Mouse (Mus musculus) left cerebral cortex, postnatal 14 days (tissue): ENCODE measurements at regions not wholly inside any gene's neighbourhood (a gene's known extent, or its start where the extent isn't known, plus 50 kb on each side); places are given as distances from the start of the nearest gene placed in this dataset.

ENCODE experiments used
- DNase-seq, 2 experiments: peaks; one replicate each; pipeline ENCODE4 v3.0.0; 2021 to 2022; ENCODE audit warnings: low spot score in 2 of 2, mixed read lengths in 1 of 2
- intact Hi-C: fragments of 180-260 bp; cut with DNase I; formaldehyde crosslinking; loops from one replicate; pipeline ENCODE4 v1.15.1; 2025

DNA sequence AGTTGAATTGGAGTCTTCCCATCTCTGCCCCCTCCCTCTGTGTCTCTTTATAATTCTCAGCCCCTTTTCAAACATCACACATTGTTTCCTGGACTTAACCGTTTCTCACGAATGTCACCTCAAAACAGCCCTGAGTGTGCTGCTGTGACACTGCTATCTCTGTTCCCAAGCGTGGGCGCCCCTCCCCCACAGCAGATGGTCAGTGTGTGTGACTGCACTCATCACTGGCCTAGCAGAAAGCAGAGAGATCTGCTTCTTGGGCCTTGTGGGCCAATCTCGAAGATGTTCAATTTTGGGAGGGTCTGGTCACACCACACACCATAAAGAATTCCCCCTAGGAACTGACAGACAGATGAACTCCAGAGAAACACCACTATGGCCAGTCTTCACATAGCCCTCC lies 253.3 kb upstream of the Arid1b start:
- intact Hi-C loops: no loop called here
- peak; percentile 39 to 54 for DNase-seq

DNA sequence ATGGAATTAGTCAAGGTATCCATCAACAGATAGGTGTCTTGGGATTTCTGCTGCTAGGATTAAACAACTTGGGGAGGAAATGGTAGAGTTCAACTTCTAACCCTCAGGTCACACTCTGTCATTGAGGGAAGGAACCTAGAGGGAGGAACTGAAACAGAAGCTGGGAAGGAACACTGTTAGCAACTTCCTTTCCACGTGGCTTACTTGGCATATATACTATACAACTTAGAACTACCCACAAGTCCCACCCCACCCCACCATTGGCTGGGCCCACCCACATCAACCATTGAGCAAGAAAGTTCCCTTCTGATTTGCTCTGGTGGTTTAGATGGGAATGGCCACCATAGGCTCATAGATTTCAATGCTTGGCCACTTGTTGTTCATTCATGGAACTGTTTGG lies 251.8 kb upstream of the Arid1b start:
- intact Hi-C loops: no loop called here
- DNase-seq: no peak

DNA sequence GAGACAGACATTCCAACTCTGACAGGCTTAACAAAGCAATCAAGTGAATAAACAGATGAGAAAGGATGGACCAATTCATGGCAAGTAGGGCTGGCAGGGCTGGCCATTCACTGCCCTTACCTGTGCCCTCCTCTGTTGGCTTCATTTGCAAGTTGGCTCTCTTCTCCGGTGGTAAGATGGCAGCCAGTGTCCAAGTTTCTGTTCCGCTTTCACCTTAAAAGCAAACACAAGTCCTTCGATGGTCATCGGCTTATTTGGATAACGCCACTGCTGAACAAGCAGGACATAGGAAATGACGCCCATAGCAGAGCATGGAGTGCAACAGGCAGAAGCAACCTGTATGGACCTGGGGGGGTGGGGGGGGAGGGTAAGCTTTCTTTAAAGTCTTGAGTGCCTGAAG lies 231.2 kb upstream of the Arid1b start:
- DNase-seq: no peak

DNA sequence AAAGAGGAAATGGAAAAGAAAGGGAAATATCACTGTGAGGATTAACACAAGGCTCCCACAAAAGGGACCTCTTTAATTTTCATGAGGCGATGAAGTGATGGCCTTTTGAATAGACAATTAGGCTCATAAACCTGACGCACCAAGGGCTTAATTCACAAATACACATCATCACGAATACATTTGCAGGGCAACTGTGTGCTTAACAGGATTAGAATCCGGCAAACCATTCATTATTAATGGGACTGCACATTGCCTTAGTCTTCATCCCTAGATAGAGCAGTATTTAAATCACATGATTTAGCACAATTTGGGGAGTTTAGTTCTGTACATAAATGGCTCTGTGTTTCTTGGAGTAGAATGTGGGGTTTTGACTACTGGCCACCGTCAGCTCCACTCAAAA lies 228.4 kb upstream of the Arid1b start:
- intact Hi-C loops: no loop called here
- no peak for DNase-seq

More for the DNA sequence above, 231.2 kb upstream of the Arid1b start:
- intact Hi-C loops: no loop called here

DNA sequence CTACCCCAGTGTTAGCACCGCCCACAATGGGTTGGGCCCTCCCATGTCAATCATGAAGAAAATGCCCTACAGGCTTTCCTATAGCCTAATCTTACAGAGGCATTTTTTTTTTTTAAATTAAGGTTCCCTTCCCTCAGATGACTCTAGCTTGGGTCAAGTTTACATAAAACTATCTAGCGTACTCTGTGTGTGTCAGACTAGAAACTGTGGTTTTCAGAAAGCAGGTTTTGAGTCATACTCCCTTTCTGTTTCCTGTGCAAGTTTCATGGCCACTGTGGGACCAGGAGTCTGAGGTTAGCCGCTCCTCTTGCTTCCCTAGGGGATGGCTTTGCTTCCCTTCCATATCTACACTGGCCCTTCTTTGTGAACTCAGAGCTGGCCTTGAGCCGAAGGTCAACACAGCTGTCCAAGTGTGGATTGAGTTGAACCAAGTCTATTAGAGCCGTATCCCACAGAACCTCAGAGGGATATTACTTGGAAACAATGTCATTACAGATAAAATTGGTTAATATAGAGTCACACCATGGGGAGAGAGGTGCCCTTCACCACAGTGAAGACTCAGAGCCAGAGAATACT lies 226.1 kb upstream of the Arid1b start:
- intact Hi-C loops: no loop called here
- no peak for DNase-seq

DNA sequence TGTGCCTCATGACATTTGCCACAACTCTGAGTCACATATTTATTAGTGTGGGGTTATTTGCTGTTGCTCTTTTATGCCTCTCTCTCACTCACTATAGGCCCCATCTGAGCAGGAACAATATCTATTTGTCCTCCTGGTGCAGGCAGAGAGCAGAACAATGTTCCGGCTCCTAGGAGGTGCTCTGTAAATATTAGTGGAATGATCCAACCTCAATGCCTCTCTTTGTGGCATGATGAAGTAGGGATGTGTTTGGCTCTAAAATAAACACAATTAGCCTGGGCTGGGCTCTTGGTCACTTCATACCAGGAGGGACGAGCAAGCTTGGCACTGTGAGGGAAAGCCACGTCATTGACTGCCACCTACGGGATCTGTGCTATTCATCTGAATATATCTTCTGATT lies 224.8 kb upstream of the Arid1b start:
- DNase-seq: no peak
- intact Hi-C loops: no loop called here

DNA sequence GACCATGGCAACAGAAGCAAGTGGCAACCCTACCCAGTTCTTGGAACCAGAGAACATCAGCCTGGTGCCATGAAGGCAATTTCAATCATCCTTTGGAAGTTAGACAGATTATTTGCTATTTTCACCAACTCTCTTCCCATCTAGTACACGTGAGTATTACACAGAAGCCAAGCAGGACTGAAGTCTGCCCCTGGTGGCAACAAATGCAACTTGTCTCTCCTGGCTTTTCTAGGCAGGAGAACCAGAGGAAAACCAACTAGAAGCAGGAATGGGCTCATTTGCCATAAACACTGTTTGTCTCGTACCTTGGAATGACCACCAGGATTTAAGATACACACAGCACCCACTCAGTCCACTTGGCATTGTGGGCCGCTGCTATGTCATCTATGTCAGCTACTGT lies 224.1 kb upstream of the Arid1b start:
- peak in 1 of 2 experiments; percentile 27 for DNase-seq
- intact Hi-C loops: loop anchor here (10.0 kb wide), 1 partner anchor 625 kb away; no protein-coding TSS in a partner anchor

- DNase-seq: peak; percentile 38 to 67
- intact Hi-C loops: loop anchor here (5.0 to 10.0 kb wide), 3 partner anchors 129 to 617 kb away; partner anchors contain the start of gene Arid1b
Measured at GRCm38 (mm10) chr17:4778161-4778560, 216.0 kb upstream of the Arid1b start.

GRCm38 (mm10) chr17:4779017-4779416 lies 215.1 kb upstream of the Arid1b start:
- intact Hi-C loops: loop anchor here (5.0 to 10.0 kb wide), 3 partner anchors 128 to 616 kb away; partner anchors contain the start of gene Arid1b
- no peak for DNase-seq

DNA sequence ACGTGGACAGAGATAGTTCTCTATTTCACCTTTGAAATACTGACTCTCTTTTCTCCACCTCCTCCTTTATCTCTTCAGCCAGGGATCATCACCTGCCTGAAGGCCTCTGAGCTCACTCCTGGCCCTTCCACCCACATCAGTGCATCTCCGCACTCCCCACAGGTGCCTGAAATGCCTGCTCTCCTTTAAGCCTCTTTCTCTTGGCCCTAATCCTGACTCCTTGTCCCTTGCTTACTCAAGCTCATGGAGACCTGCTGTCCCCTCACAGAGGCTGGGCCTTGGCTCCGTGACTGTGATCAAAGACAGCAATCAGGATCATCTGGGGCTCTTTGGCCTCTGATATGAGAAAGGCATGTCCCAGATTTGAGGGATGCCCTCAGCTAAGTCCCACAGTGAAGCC lies 212.5 kb upstream of the Arid1b start:
- DNase-seq: no peak
- intact Hi-C loops: no loop called here

- intact Hi-C loops: no loop called here
- no peak for DNase-seq
Measured at GRCm38 (mm10) chr17:4784296-4784695, 209.8 kb upstream of the Arid1b start.

GRCm38 (mm10) chr17:4785281-4785839 lies 208.8 kb upstream of the Arid1b start:
- peak in 1 of 2 experiments; percentile 6 for DNase-seq
- intact Hi-C loops: no loop called here

- intact Hi-C loops: no loop called here
- DNase-seq: no peak
Measured at GRCm38 (mm10) chr17:4786524-4786923, 207.6 kb upstream of the Arid1b start.

- intact Hi-C loops: no loop called here
Measured at GRCm38 (mm10) chr17:4791873-4792272, 202.3 kb upstream of the Arid1b start.

DNA sequence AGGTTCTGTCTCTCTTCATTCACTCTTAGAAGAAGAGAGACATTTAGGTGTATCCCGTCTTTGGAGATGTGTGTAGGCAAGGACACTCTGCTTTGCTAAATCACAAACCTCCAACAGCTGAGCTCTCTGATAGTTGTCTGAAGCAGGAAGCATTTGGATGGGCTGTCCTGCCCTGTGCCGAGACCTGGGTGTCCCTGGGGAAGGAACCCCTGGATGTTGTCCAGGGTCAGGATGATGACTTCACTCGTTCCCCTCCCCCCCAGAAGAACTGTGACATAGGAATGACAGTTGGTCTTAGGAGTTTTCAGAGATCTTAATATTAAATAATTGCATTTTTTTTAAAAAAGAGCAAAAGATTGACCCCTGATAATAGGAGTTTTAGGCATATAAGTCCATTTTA lies 197.9 kb upstream of the Arid1b start:
- DNase-seq: no peak
- intact Hi-C loops: no loop called here

More at GRCm38 (mm10) chr17:4791873-4792272, 202.3 kb upstream of the Arid1b start:
- DNase-seq: no peak

DNA sequence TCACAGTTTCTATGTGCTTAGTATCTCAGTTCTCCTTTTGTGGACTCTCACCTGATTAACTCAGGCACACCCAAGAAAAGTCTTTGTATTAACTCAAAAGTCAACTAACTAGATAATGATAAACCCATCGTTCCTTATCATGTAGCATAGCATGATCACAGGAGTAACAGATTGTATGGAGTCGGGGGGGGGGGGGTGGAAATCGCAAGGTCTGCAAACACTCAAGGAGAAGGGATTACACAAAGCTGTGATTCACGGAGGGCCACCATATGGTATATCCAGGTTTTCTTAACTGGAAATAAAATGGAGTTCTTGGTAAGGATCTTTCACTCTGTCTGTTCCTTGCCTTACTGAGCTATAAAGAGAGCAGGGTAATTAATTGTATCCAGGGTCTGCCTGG lies 190.1 kb upstream of the Arid1b start:
- intact Hi-C loops: no loop called here
- no peak for DNase-seq

DNA sequence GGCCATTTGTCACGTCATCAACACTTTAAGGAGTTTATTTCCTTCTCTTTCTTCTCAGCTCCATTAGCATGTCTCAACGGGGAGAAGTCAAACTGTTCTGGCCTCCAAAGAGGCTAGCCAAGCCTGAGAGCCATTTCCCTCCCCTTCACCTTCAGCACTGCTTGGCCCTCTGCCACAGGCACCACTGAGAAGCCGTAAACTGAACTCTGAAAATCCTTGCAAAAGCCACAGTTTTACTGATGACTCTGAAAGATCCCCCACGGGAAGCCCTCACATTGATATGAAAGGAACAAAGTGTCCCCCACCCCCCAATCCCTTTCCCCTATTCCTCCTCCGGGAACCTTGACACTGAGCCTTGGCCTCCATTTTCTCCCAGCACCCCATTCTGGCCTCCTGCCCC lies 188.1 kb upstream of the Arid1b start:
- intact Hi-C loops: no loop called here
- DNase-seq: no peak

GRCm38 (mm10) chr17:4808926-4809325 lies 185.2 kb upstream of the Arid1b start:
- intact Hi-C loops: no loop called here
- no peak for DNase-seq

- intact Hi-C loops: no loop called here
- no peak for DNase-seq
Measured at GRCm38 (mm10) chr17:4813232-4813631, 180.9 kb upstream of the Arid1b start.

DNA sequence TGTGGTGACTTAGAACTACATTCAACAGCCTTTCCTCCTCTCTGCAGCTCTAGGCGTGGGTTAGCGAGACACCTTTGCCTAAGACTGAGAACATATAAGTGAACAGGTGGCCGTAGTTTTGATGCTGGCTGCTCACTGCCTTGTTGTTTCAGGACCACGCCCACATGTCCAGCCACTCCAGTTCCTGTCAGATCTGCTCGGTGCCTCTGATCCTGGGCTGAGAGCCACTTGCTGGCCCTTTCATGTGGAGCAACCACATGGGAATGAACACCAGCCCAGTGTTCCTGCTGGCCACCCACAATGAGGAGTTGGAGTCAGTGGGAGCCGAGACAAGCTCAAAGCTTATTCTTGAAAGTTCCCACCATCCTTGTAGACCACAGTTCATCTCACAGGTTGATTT lies 180.5 kb upstream of the Arid1b start:
- no peak for DNase-seq
- intact Hi-C loops: no loop called here

DNA sequence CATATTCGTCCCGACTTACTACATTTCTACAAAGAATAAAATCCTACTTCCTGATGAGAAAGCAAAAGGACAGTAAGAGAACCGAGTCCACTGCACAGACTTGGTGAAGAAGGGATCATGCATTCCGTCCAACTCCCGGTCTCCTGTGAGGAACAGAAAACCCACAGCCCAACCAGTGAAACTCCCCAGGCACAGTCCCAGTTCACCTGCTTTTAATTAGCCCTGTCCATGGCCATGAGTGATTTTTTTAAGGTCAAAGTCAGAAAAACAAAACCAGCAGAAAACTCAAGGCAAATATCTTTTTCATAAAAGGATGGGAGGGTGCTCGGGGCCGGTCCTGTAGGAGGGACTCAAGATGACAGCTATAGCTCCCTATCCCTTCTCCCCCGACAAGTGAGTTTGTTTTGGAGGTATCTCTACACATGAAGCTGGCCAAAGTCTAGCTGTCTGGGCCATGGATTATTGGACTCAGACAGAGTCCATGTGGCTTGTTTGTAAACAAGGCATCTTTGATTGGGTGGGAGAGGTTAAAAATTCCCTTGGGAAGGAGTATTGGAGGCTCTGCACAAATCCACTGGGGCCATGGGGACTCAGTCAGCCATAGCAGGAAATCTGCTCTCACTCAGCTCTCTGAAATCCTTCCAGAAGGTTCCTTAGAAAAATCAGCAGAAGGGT lies 168.8 kb upstream of the Arid1b start:
- intact Hi-C loops: no loop called here
- no peak for DNase-seq
